26 mouse cellular contexts compared by ENCODE assay signal in genomic region chr9:96184909-96185308, GRCm38 (mm10).
"Had no signal": no experiment of that assay in that cellular context is flagged by ENCODE, and none has a peak within 500 bp of the region (broad histone marks: within the 10 kb centered on the region; RNA-seq: fewer than 3 reads in every experiment).

No protein-coding gene starts in this region.

- H3K36me3 ChIP-seq: heart, embryonic 15.5 days; hindbrain, embryonic 13.5 days; hindbrain, embryonic 15.5 days; limb, embryonic 10.5 days; limb, embryonic 12.5 days; liver, embryonic 13.5 days; liver, embryonic 15.5 days had no signal

- DNase-seq: gastrocnemius, adult 2 months; gastrocnemius, postnatal 10 days; gastrocnemius, postnatal 25 days; heart, adult 18-20 months; heart, postnatal 14 days; heart, postnatal 36 days; kidney, adult 11 months; kidney, adult 2 months; kidney, adult 9 months; kidney, postnatal 10 days; kidney, postnatal 25 days; kidney, postnatal 4 days; liver; liver, embryonic 13.5 days had no signal

- H3K27me3 ChIP-seq: heart, embryonic 13.5 days; heart, embryonic 15.5 days; hindbrain, embryonic 13.5 days; hindbrain, embryonic 15.5 days; limb, embryonic 12.5 days; liver, embryonic 13.5 days; liver, embryonic 15.5 days had no signal

- H3K9me3 ChIP-seq: heart, embryonic 13.5 days; heart, embryonic 15.5 days; hindbrain, embryonic 13.5 days; hindbrain, embryonic 15.5 days; limb, embryonic 10.5 days; limb, embryonic 12.5 days; liver, embryonic 13.5 days; liver, embryonic 15.5 days had no signal

- H3K4me1 ChIP-seq: heart, embryonic 15.5 days; hindbrain, embryonic 13.5 days; hindbrain, embryonic 15.5 days; limb, embryonic 10.5 days; limb, embryonic 12.5 days; liver, embryonic 15.5 days had no signal

- H3K4me3 ChIP-seq: gastrocnemius, adult 2 months; heart, embryonic 13.5 days; heart, embryonic 15.5 days; hindbrain, embryonic 13.5 days; hindbrain, embryonic 15.5 days; layer of hippocampus, adult 2 months; left cerebral cortex, adult 2 months; limb, embryonic 10.5 days; limb, embryonic 12.5 days; liver, embryonic 13.5 days; liver, embryonic 15.5 days had no signal

- H3K9ac ChIP-seq: heart, embryonic 13.5 days; heart, embryonic 15.5 days; hindbrain, embryonic 13.5 days; hindbrain, embryonic 15.5 days; limb, embryonic 12.5 days; liver, embryonic 13.5 days; liver, embryonic 15.5 days had no signal

- H3K27ac ChIP-seq: gastrocnemius, adult 2 months; heart, embryonic 13.5 days; heart, embryonic 15.5 days; hindbrain, embryonic 13.5 days; hindbrain, embryonic 15.5 days; hindbrain, postnatal 0 days; layer of hippocampus, adult 2 months; left cerebral cortex, adult 2 months; limb, embryonic 10.5 days; limb, embryonic 12.5 days; liver, embryonic 13.5 days; liver, embryonic 15.5 days had no signal

- H3K4me2 ChIP-seq: heart, embryonic 11.5 days; heart, embryonic 13.5 days; heart, embryonic 15.5 days; hindbrain, embryonic 13.5 days; hindbrain, embryonic 15.5 days; limb, embryonic 12.5 days; liver, embryonic 11.5 days; liver, embryonic 13.5 days; liver, embryonic 15.5 days had no signal

- ATAC-seq: hindbrain, postnatal 0 days had no signal
